Mouse (Mus musculus) spleen, postnatal 14 days (tissue): ENCODE results near the gene Grk5.

Experiments used
- DNase-seq, 2 experiments: peaks; one replicate each; pipeline ENCODE4 v3.0.0; 2021 to 2022; ENCODE audit warnings: low spot score in 2 of 2

The Grk5 gene

GRCm38 (mm10) chr19:61064386-61064785 lies 174.8 kb downstream of the Grk5 start:
- no peak for DNase-seq

GRCm38 (mm10) chr19:61065011-61065410 lies 175.5 kb downstream of the Grk5 start:
- no peak for DNase-seq

- no peak for DNase-seq
These were observed 189.1 kb downstream of the Grk5 start for GRCm38 (mm10) chr19:61078622-61079021.

GRCm38 (mm10) chr19:61080251-61080749 lies 190.8 kb downstream of the Grk5 start:
- no peak for DNase-seq

GRCm38 (mm10) chr19:61083006-61083405 lies 193.5 kb downstream of the Grk5 start:
- DNase-seq = no peak

GRCm38 (mm10) chr19:61084149-61084940 lies 194.8 kb downstream of the Grk5 start:
- DNase-seq = peak; percentile 67 to 83

GRCm38 (mm10) chr19:61085217-61085616 lies 195.7 kb downstream of the Grk5 start:
- no peak for DNase-seq

- no peak for DNase-seq
These were observed 198.2 kb downstream of the Grk5 start for GRCm38 (mm10) chr19:61087781-61088180.

GRCm38 (mm10) chr19:61089001-61089400 lies 199.5 kb downstream of the Grk5 start:
- no peak for DNase-seq

- no peak for DNase-seq
These were observed 201.0 kb downstream of the Grk5 start for GRCm38 (mm10) chr19:61090541-61090940.

- no peak for DNase-seq
These were observed 207.2 kb downstream of the Grk5 start for GRCm38 (mm10) chr19:61096776-61097175.

GRCm38 (mm10) chr19:61097764-61098163 lies 208.2 kb downstream of the Grk5 start:
- DNase-seq = no peak

GRCm38 (mm10) chr19:61110184-61110583 lies 220.6 kb downstream of the Grk5 start:
- no peak for DNase-seq

- no peak for DNase-seq
These were observed 241.5 kb downstream of the Grk5 start for GRCm38 (mm10) chr19:61131096-61131495.

GRCm38 (mm10) chr19:61138655-61139054 lies 249.1 kb downstream of the Grk5 start:
- DNase-seq = no peak

- peak; percentile 53 to 68 for DNase-seq
These were observed 251.0 kb downstream of the Grk5 start, which contains the start of gene Zfp950 for GRCm38 (mm10) chr19:61140342-61141206. Zfp950 (minus strand) TSS chr19:61140840.

- DNase-seq = no peak
These were observed 251.8 kb downstream of the Grk5 start for GRCm38 (mm10) chr19:61141299-61141698.
